Mouse (Mus musculus): ENCODE measurements around the gene Ezr. TPM values are rescaled to one million over a fixed set of nuclear protein-coding genes. Genes with fewer than 3 reads are reported as not detected.

Ezr gene
- total and polyA plus RNA-seq, 3 experiments: 56.8 to 315 (median 99.9) TPM

DNA sequence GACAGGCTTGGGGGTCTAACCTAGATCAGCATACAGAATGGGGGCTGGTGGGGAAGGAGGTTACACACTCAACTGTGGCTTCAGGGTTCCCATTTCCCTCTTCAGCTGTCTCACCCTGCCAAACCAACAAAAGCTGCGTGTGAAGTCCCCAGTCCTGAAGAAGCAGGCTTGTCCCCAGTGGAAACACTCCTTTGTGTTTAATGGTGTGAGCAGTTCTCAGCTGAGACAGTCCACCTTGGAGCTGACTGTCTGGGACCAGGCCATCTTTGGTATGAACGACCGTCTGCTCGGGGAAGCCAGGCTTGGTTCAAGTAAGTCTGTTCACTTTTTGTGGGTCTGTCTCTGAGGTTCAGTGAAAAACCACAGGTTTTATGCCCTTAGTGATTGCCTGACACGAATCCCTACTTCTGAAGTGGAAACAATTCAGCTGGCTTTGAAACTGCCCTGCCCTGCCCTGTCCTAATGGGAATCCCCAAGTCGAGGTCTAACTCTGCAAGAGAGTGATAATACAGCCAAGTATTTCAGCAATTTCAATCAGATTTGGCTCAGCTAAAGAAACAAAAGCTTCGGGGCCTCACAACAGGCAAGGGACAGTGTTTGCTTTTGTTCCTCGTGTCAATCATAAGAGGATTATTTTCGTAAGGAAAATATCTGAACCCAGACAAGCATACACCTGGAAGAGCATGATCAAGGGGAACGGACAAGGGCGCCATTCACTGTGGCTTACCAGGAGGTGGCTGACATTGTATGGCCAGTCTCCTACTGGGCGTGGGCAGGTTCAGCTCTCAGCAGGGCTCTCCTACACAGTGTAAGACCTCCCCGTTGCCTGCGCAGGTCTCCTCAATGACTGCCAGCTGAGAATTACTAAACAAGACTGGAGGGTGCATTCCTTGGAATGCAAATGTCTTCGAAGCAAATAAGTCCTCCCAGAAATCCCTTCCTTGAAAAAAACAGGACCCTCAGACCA lies 46.0 kb downstream of the Ezr start:
- no peak overlapping the region for H3K4me3 ChIP-seq (ENCODE audit: low read depth, low read length)
- TF ChIP-seq GATA2 (IDR thresholded peaks at IDR 0.05; ENCODE audit: borderline replicate concordance, low read depth, low read length) (no peak), CTCF (IDR thresholded peaks at IDR 0.05; ENCODE audit: low read depth, low read length) (no peak), TAL1 (conservative IDR thresholded peaks at IDR 0.05; ENCODE audit: low read depth, low read length) (no peak), POLR2AphosphoS5 (IDR thresholded peaks at IDR 0.05; ENCODE audit: insufficient replicate concordance, low read depth, low read length) (no peak), GATA1 (IDR thresholded peaks at IDR 0.05; ENCODE audit: borderline replicate concordance, low read length) (no peak)
- peaks cover 12% of the 10 kb centered on the region for H3K4me1 ChIP-seq (ENCODE audit: insufficient read depth, low read depth, low read length)
- no peak for DNase-seq (ENCODE audit: low spot score)
- peaks cover 55% of the 10 kb centered on the region for H3K36me3 ChIP-seq (replicated peaks)
- H3K9me3 ChIP-seq (replicated peaks): no peaks in the 10 kb centered on the region
- ATAC-seq (ENCODE audit: extremely low read depth, insufficient number of reproducible peaks, low FRiP score, poor library complexity, severe bottlenecking): no peak
- peaks cover 9% of the 10 kb centered on the region; the same call in 1 of the 2 replicates for H3K27me3 ChIP-seq (ENCODE audit: insufficient read depth, low read length)

DNA sequence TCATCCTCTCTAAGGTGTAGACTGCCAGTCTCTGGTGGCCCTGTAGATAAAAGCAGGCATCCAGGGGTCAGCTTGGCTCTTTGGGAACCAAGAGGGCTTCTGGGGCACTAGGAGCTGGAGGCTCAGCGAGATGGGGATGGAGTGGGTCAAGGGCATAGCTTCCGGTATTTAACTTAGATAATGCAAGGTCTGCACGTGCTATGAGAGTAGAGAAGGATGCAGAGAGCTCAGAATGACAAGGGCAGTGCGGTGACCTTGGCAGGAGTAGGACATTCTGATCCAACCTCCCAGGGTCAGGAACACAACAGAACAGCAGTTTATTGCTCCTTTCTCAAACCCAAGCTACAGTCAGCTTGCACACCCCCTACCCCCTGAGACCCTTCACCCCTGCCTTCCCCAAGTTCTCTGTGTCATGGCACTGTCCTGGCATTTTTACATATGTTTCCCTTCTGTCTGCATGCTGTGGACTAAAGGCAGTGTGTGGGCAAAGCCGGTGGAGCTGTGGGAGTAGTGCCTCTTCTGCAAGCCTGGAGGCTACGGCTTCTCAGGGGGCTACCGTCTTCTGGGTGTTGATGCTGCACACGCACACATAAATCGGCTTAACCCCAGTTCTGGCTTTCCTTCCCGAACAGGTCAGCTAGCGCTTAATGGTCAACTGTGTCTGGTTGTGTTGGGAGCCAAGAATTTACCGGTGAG lies 47.7 kb downstream of the Ezr start:
- ATAC-seq (ENCODE audit: extremely low read depth, insufficient number of reproducible peaks, low FRiP score, poor library complexity, severe bottlenecking) (no peak), DNase-seq (ENCODE audit: low spot score) (no peak)
- H3K36me3 ChIP-seq (replicated peaks): peaks cover 39% of the 10 kb centered on the region
- H3K4me3 ChIP-seq (ENCODE audit: low read depth, low read length): no peak overlapping the region
- no peak for TF ChIP-seq GATA1 (IDR thresholded peaks at IDR 0.05; ENCODE audit: borderline replicate concordance, low read length)
- no peak for TF ChIP-seq POLR2AphosphoS5 (IDR thresholded peaks at IDR 0.05; ENCODE audit: insufficient replicate concordance, low read depth, low read length)
- no peak for TF ChIP-seq GATA2 (IDR thresholded peaks at IDR 0.05; ENCODE audit: borderline replicate concordance, low read depth, low read length)
- H3K27me3 ChIP-seq (ENCODE audit: insufficient read depth, low read length): peaks cover 11% of the 10 kb centered on the region; the same call in 1 of the 2 replicates
- H3K4me1 ChIP-seq (ENCODE audit: insufficient read depth, low read depth, low read length): peaks cover 17% of the 10 kb centered on the region
- no peaks in the 10 kb centered on the region for H3K9me3 ChIP-seq (replicated peaks)

DNA sequence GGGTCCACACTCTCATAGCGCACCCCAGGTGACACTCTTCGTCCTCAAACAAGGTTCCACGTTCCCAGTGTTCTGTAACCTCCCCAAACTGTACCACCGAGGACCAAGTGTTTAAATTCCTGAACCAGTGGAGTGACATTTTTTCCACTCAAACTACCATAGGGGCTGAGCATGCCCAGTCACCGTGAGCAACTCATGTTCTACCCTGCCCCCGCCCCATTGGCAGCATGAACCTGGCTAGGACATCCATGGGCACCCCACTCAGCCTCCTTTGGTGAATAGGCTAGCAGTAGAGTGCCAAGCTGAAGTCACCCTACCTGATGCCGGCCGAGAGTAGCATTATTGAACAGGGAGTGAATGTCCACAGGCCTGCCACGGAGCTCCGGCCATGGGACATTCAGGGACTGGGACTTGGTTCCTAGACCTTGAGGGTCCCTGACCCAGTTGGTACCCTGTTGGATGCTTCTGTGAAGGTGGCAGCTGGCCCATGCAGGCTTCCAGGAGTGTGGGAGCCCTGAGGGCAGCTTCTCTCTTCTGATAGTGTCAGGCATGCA lies 49.2 kb downstream of the Ezr start:
- no peaks in the 10 kb centered on the region for H3K9me3 ChIP-seq (replicated peaks)
- ATAC-seq (ENCODE audit: extremely low read depth, insufficient number of reproducible peaks, low FRiP score, poor library complexity, severe bottlenecking) (no peak), DNase-seq (ENCODE audit: low spot score) (no peak)
- peaks cover 11% of the 10 kb centered on the region; the same call in 1 of the 2 replicates for H3K27me3 ChIP-seq (ENCODE audit: insufficient read depth, low read length)
- peaks cover 24% of the 10 kb centered on the region for H3K36me3 ChIP-seq (replicated peaks)
- no peak overlapping the region for H3K4me3 ChIP-seq (ENCODE audit: low read depth, low read length)
- TF ChIP-seq CTCF (IDR thresholded peaks at IDR 0.05; ENCODE audit: low read depth, low read length) (no peak), POLR2AphosphoS5 (IDR thresholded peaks at IDR 0.05; ENCODE audit: insufficient replicate concordance, low read depth, low read length) (no peak), TAL1 (conservative IDR thresholded peaks at IDR 0.05; ENCODE audit: low read depth, low read length) (no peak), GATA1 (IDR thresholded peaks at IDR 0.05; ENCODE audit: borderline replicate concordance, low read length) (no peak), GATA2 (IDR thresholded peaks at IDR 0.05; ENCODE audit: borderline replicate concordance, low read depth, low read length) (no peak)
- peaks cover 19% of the 10 kb centered on the region for H3K4me1 ChIP-seq (ENCODE audit: insufficient read depth, low read depth, low read length)

DNA sequence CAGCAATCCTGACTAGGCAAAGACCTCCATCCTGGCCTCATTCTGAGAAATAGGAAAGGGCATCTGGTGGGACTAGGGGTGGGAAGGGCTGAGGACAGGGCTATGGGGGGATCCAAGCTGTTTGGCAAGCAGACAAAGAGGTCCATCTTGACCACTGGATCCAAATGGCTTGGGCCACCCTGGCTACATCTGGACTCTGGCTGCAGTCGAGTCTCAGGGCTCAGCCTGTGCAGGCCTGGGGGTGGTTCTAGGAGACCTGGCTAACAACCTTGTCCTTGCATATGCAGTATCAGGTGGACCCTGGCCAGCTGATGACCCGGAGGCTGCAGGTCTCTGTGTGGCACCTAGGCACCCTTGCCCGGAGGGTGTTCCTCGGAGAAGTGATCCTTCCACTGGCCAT lies 49.9 kb downstream of the Ezr start:
- DNase-seq (ENCODE audit: low spot score) (no peak), ATAC-seq (ENCODE audit: extremely low read depth, insufficient number of reproducible peaks, low FRiP score, poor library complexity, severe bottlenecking) (no peak)
- Histone ChIP-seq H3K4me3 (ENCODE audit: low read depth, low read length) (no peak overlapping the region), H3K27me3 (ENCODE audit: insufficient read depth, low read length) (peaks cover 11% of the 10 kb centered on the region; the same call in 1 of the 2 replicates), H3K4me1 (ENCODE audit: insufficient read depth, low read depth, low read length) (peaks cover 18% of the 10 kb centered on the region), H3K36me3 (replicated peaks) (peaks cover 16% of the 10 kb centered on the region), H3K9me3 (replicated peaks) (no peaks in the 10 kb centered on the region)
- TF ChIP-seq POLR2AphosphoS5 (IDR thresholded peaks at IDR 0.05; ENCODE audit: insufficient replicate concordance, low read depth, low read length) (no peak), CTCF (IDR thresholded peaks at IDR 0.05; ENCODE audit: low read depth, low read length) (no peak), TAL1 (conservative IDR thresholded peaks at IDR 0.05; ENCODE audit: low read depth, low read length) (no peak), GATA2 (IDR thresholded peaks at IDR 0.05; ENCODE audit: borderline replicate concordance, low read depth, low read length) (no peak), GATA1 (IDR thresholded peaks at IDR 0.05; ENCODE audit: borderline replicate concordance, low read length) (no peak)

DNA sequence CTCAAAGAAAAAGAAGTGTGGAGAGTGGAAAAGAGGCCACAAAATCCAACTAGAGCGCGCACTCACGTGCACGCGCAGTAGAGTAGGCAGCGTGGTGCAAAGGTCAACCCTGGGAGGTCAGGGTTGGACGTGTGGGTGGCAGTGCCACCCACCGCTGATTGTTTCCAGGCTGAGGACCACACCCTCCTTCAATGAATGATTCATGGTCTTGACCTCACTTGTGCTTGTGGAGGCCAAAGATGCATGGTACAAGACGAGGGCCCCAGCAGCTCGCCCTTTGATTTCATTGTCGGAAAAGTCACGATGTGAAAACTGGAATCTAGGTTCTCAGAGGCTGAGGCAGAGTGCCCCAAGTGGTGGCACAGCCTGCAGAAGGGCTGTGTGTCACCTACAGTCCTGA lies 51.0 kb downstream of the Ezr start:
- DNase-seq (ENCODE audit: low spot score) (no peak), ATAC-seq (ENCODE audit: extremely low read depth, insufficient number of reproducible peaks, low FRiP score, poor library complexity, severe bottlenecking) (no peak)
- no peaks in the 10 kb centered on the region for H3K9me3 ChIP-seq (replicated peaks)
- no peak overlapping the region for H3K4me3 ChIP-seq (ENCODE audit: low read depth, low read length)
- peaks cover 18% of the 10 kb centered on the region for H3K4me1 ChIP-seq (ENCODE audit: insufficient read depth, low read depth, low read length)
- TF ChIP-seq POLR2AphosphoS5 (IDR thresholded peaks at IDR 0.05; ENCODE audit: insufficient replicate concordance, low read depth, low read length) (no peak), GATA2 (IDR thresholded peaks at IDR 0.05; ENCODE audit: borderline replicate concordance, low read depth, low read length) (no peak), TAL1 (conservative IDR thresholded peaks at IDR 0.05; ENCODE audit: low read depth, low read length) (no peak), CTCF (IDR thresholded peaks at IDR 0.05; ENCODE audit: low read depth, low read length) (no peak), GATA1 (IDR thresholded peaks at IDR 0.05; ENCODE audit: borderline replicate concordance, low read length) (no peak)
- H3K36me3 ChIP-seq (replicated peaks): peaks cover 6% of the 10 kb centered on the region
- H3K27me3 ChIP-seq (ENCODE audit: insufficient read depth, low read length): peaks cover 11% of the 10 kb centered on the region; the same call in 1 of the 2 replicates
